Mouse (Mus musculus) testis, postnatal 10 days (tissue): ENCODE results near the gene Pcgf6.
"Not testable (repeated sequence)": the region's sequence is repeated elsewhere in the genome, so short reads cannot be mapped to it uniquely, and the experiment has no call there.

Experiments
- DNase-seq: peaks from one replicate; pipeline ENCODE4 v3.0.0; 2021; ENCODE audit warnings: low spot score

The Pcgf6 gene

DNA sequence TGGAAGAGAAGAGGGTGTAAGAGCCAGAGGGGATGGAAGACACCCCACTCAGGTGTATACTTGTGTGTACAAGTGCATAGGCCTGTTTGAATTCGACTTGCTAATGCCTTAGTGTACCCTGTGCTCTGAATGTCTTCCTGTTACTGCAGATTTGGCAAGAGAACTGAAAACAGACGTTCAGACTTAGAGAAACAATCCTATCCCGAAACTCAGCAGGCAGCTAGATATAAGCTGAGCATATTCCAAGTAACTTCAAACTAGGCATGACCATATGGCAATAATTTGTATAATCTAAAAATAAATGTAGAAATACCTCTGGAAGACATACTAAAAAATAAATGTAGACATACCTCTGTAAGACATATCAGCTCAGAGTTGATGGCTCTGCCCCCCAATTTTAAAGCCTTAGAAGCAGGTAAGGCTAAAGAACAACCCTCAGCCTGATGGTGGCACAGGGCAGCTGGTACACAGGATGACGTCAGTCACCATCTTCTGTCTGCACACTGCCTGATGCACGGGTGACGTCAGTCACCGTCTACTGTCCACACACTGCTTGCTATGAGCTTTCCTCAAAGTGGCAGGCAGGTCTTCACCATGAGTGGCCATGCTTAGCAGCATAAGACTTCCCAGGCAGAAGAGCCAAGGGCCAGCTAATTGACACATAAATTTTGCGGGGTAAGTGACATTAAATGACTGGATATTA is 52.4 kb downstream of the Pcgf6 start:
- DNase-seq, result no peak

DNA sequence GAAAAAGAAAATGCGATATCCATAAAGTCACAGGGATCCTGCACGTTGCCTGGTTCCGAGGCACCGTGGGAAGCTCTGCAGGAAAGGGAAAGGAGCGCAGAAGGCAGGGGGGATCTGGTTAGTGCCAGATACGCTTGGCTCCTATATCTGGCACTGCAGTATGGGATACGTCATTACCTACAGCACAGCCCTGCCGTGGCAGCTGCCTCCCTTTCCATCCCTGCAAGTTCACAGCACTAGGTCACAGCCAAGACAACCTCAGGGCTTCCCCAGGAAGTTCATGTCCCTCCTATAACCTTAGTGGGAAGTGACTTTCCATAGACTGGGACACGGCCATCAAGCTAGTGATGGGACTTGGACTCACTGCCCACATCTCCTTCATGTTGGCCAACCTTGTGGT is 54.6 kb downstream of the Pcgf6 start:
- DNase-seq, result no peak

DNA sequence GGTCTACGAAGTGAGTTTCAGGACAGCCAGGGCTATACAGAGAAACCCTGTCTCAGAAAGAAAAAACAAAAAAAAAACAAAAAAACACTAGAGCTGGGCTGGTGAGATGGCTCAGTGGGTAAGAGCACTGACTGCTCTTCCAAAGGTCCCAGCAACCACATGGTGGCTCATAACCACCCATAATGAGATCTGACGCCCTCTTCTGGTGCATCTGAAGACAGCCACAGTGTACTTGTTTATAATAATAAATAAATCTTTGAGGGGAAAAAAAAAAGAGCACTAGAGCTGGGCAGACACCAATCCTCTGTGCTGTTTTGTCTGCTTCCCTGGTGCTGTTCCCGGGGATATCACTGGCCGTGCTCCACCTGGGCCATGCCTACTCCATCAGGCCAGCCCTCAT is 58.4 kb downstream of the Pcgf6 start:
- DNase-seq, result not testable (repeated sequence)

DNA sequence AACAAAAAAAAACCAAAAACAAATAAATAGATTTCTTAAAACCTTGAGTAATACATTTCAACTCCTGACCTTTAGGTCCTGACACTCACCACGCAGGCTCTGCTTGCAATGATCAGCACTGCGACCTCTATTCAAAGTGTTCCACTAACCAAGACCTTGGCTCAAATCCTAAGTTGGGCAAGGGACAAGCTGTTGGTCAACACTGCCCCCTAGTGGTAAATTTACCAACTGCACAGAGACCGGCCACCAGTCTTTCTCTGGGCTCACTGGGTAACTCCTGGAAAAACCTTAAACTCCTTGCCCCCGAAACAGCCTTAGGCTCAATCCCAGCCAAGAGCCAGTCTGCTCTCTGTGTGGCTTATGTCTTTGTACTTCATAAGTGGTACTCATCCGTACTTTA is 59.6 kb downstream of the Pcgf6 start:
- peak; percentile 93 for DNase-seq

DNA sequence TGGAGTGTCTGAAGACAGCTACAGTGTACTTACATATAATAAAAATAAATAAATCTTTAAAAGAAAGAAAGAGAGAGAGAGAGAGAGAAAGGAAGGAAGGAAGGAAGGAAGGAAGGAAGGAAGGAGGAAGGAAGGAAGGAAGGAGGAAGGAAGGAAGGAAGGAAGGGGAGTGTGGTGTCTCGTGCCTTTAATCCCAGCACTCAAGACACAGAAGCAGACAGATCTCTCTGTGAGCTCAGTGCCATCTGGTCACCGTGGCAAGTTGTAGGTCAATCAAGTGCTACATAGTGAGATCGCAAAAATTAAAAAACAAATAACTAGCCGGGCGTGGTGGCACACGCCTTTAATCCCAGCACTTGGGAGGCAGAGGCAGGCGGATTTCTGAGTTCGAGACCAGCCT is 60.1 kb downstream of the Pcgf6 start:
- not testable (repeated sequence) for DNase-seq

DNA sequence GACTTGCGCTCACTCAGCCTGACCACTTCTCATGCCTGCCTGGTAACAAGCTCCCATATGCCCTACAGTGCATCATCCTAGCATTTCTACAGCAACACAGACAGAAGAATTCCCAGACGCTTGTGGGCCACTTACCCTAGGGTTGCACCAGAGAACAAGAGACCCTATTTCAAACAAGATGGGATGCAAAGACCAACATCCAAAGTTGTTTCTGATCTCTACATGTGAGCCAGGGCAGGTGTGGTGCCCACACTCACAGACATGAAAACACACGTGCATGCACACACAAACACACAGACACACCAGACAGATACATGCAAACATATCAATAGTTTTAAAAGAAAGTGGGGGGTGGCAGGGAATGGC is 60.6 kb downstream of the Pcgf6 start:
- DNase-seq, result no peak

DNA sequence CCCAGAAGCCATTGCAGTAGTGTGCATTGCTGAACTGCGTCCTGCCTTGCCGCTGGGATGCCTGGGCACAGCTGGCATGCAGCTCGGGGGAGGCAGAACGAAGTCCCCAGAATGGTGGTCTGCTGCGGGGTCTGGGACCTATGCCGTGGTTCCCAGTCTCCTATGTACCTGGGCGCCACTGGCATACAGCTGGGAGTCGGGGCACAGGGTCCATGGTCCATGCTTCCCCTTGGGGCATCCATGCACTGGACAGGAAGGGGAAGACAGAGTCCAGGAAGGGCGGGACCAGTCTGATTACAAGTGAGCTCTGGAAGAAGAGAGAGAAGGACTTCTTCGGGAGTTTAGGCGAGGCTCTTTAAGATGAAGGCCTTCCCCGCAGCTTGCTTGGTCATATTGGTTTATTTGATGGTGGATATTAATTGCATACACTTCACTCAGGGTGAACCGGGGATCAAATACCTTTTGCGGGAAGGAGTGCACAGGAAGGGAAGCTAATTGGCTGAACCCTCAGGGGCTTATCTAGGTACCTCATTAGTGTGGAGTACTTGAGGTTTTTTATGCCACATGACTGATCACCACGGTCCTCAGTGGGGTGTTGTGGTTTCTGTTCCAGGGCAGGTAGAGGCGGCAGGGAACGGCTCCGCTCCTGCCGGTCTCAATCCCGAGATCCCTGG is 61.1 kb downstream of the Pcgf6 start:
- no peak for DNase-seq

DNA sequence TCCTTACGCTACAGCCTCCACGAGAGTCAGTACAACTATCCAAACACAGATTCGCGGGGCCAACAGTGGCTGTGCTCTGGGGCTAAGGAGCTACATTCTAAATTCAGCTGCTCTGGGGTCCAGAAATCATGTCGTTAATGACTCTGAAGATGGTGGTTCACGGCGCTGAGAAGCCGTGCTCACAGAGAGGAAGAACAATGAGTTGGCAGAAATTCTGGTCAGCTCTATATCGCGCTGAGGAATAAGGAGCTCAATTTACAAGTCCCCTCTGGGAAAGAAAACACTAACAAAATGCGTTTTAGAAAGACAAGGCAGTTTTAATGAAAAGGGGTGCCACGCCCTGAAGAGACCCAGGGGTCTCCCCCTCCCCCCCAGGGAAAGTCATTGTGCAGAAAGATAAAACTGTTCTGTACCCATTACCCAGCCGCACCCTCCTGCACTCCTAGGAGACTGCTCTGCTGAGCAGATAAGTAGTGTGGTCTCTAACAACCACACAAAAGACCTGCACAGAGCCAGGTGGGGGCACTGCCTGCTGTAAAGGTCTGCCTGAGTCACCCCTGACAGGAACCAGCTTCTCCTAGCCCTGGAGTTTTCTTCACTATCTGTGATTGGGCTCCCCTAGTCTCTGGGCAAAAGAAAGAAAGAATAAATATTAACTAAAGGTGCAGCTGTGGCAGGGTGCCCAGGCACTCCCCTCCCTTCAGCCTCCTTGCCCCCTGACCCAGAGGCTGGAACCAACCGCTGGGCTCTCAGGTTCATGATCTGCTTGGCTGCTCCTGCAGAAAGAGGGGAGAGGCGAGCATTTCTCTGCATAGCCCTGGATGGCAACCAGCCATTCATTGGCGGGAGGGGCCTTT is 62.2 kb downstream of the Pcgf6 start:
- DNase-seq, result no peak

DNA sequence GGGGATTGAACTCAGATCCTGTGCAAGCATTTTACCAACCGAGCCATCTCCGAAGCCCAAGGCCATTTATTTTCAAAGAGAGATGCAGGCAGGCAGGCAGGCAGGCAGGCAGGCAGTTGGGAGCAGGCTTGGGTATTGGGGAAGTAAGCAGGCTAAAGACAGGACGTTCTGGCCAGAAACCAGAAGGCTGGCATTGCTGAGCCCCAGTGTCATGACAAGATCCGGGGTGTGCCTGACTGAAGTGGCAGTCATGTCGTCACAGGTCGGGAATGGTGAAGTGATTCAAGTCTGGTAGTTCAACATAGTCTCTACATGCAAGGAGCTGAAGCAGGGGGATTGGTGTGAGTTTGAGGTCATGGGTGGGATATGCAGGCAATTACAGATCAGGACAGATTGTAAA is 63.1 kb downstream of the Pcgf6 start:
- DNase-seq, result no peak

DNA sequence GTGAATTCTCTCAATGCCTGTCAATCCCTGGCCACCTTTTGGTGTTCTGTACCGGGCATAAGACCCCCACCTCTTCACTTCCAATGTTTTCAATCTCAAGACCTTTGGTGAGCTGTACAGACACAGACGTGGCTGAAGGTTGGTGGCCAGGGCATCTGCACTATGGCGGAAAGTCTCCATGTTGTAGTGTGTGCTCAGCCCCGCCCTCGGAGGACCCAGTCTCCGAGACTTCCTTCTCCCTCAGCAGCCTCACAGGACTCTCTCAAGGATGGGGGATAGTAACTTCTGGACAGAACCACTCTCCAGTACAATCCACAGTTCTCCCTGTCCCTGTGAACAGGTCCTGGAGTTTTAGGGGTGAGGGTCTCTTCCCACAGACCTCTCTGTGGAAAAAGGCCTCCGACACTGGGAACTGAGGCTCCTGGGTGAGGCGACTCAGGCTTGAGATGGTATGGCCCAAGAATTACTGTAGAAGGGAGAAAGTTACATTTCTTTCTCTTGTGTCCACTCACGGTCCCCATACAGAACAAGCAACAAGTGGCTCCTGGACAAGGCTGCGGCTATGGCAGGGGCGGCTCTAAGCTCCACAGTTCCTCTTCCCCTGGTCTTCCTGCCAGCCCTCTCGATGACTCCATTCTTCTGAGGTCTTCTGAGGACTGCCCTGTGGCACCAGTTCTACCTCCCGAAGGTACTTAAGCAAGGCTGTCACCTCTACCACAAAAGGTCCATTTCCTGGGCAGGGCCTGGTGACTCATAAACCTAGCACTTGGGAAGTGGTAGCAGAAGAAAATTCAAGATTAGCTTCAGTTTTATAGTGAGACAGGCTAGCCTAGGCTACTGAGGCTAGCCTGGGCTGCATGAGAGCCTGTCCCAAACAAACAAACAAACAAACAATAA is 65.7 kb downstream of the Pcgf6 start:
- DNase-seq, result no peak

DNA sequence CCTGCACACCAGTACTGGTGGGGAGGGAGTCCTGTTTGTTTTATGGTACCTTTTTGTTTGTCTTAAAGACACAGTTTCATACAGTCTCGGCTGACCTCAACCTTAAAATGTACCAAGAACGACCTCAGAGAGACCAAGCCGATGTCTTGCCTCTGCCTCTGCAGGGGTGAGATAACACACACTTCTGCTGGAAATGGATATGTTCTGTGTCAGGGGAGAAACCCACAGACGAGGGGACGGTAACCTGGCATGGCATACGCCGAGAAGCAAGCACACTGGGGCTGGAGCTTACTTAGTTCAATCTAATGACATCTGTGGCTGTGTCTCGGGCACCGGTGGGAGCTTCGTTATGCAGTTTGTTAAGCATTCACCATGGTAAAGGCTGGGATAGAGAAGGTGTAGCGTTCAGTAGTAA is 66.7 kb downstream of the Pcgf6 start:
- DNase-seq, result no peak
